Mouse (Mus musculus) lung, postnatal 14 days (tissue): ENCODE data around the gene Tpi1.
A peak's percentile ranks its signal among the peaks of the same experiment; 100 is the strongest.

Source experiments
- DNase-seq: peaks from one replicate; pipeline ENCODE4 v3.0.0; 2021

The Tpi1 gene

GRCm38 (mm10) chr6:124769101-124769765 lies 44.9 kb downstream of the Tpi1 start, which contains the start of gene Eno2:
Gene Eno2 (minus strand): TSS chr6:124769673.
- peak; percentile 46 for DNase-seq

- DNase-seq = no peak
Observed at GRCm38 (mm10) chr6:124768704-124769044, 45.4 kb downstream of the Tpi1 start.

DNA sequence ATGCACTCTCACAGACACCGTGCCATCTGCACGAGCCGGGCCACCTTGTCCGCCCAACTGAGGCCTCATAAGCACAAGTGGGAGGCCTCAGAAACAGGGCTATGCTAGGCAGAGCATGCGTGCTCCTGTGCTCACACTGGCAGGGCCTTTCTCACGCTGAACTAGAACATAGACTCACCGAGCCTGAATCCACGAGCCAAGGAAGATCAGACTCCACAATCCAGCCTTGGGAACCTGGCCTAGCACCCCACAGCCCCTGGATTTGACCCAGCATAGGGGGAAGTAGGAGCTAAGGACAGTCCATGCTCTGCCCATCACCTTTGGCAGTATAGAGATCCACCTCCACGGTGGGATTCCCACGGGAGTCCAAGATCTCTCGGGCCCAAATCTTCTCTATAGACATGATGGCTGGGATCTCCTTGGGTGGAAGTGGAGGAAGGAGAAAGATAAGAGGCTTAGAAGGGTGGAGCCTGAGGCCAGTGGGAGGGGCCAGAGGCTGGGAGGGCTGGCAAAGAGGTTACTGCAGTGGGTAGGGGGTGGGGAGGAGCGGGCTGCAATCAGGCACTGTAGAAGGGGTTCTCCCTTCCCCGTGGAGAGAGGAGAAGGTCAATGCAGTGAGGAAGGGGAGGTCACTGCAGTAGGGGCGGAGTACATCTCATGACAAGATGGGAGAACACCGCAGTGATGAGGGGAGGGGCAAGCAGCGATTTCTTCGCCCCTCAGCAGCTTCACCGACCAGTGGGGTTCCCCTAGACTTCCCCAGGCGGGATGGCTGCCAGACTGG lies 46.0 kb downstream of the Tpi1 start:
- no peak for DNase-seq

- no peak for DNase-seq
Observed at GRCm38 (mm10) chr6:124767536-124767919, 46.6 kb downstream of the Tpi1 start.

GRCm38 (mm10) chr6:124765951-124766350 lies 48.1 kb downstream of the Tpi1 start:
- DNase-seq = no peak
